Mouse (Mus musculus) layer of hippocampus, postnatal 25 days (tissue): ENCODE measurements around the gene Rbfox3. TPM values are rescaled to one million over a fixed set of nuclear protein-coding genes. Genes with fewer than 3 reads are reported as not detected.
A peak's percentile ranks its signal among the peaks of the same experiment; 100 is the strongest.

Experiments used
- DNase-seq, 2 experiments: peaks; one replicate each; pipeline ENCODE4 v3.0.0; 2022; ENCODE audit warnings: mixed read lengths in 2 of 2, low spot score in 1 of 2; ENCODE audit errors: extremely low spot score in 1 of 2
- total RNA-seq, 2 experiments: library from RNA; stranded (reverse); gene quantifications; 2 replicates each; pipeline ENCODE4 v1.2.3; 2021

The Rbfox3 gene
- total RNA-seq, 2 experiments from 2014 or later, result 266 to 285 TPM

GRCm38 (mm10) chr11:118634647-118635046 is 276.8 kb downstream of the Rbfox3 start:
- DNase-seq, result peak in 1 of 2 experiments; percentile 45

- DNase-seq, result no peak
These were observed 281.7 kb downstream of the Rbfox3 start for GRCm38 (mm10) chr11:118629718-118630117.

DNA sequence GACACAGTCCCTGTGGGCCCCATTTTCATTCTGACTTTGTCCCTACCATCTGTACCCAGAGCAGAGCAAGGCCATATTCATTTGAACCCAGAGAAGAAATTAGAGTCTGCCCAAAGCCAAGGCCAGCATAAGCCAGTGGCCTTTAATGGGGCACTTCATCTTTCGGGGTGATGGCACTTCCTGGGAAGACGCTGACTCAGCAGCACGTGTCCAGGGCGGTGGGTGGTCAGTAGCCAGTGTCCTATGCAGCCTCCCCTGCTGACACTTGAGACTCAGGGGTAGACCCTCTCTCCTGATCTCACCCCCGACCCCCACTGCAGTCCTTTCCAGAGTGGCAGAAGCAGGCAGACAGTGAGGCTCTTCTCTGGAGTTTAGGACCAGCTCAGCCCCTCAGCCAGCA is 283.9 kb downstream of the Rbfox3 start:
- DNase-seq, result no peak

- no peak for DNase-seq
These were observed 290.5 kb downstream of the Rbfox3 start for GRCm38 (mm10) chr11:118620869-118621268.

DNA sequence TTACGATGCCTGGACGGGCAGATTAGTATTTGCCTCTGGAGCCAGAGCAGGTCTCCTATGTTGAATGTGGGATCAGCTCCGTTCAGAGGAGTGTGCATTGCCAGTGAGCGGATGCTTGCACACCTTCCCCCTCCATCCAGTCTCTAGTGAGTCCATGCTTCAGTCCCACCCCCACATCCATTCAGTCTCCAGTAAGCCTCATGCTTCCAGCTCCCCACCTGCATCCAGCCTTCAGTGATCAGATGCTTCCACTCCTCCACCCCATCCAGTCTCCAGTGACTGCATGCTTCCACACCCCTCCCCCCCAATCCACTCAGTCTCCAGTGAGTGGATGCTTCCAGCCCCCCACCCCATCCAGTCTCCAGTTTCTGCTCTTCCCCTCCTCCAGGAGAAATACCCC is 297.3 kb downstream of the Rbfox3 start:
- no peak for DNase-seq

DNA sequence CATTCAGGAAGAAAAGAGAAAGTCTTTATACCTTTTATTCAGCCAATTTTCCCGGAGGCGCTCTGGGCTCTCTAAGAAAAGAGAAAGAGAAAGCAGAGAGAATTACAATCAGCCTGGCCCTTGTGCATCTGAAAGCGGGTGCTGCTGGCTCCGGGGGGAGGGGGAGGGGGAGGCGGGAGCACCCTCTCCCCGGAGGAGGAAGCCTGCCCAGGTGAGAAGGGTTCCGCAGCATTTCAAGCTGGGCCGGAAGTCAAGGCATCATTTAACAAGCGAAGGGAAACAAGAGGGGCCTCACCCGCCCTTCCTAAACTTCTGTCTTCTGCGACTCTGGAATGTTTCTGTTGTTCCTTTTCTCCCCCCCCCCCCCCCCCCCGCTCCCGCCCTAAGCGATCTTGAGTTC is 301.3 kb downstream of the Rbfox3 start:
- no peak for DNase-seq

GRCm38 (mm10) chr11:118609236-118610000 is 302.0 kb downstream of the Rbfox3 start:
- no peak for DNase-seq

DNA sequence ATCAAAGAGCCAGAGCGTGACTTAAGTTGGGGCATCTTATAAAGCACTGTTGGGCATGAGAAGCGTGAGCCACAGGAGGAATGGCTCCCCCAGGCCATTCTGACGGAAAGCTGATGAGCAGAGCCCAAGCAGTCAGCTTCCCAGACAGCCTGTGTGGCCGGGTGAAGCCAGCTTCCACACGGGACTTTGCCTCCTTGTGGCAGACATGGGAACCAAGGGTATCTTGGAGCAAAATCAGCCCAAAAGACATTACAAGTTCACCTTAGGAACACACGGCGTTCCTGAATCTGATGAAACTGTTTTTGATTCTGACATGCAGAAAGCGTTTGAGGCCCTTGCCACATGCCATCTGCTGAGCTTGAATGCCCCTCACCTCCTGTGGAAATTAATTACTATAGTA is 303.5 kb downstream of the Rbfox3 start:
- no peak for DNase-seq

DNA sequence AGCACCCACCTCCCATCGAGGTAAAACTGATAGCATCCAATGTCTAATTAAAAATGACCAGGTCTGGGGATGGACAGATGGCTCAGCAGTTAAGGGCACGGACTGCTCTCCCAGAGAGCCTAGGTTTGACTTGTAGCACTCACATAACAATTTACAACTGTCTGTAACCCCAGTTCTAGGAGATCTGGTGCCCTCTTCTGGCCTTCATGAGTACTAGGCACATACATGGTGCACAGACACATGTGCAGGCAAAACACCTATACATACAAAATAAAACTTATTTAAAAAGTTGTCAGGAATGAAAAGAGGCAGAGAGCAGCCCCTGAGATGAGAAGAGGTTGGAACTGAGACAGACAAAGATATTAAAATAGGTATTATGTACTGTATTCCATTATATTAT is 305.8 kb downstream of the Rbfox3 start:
- no peak for DNase-seq

DNA sequence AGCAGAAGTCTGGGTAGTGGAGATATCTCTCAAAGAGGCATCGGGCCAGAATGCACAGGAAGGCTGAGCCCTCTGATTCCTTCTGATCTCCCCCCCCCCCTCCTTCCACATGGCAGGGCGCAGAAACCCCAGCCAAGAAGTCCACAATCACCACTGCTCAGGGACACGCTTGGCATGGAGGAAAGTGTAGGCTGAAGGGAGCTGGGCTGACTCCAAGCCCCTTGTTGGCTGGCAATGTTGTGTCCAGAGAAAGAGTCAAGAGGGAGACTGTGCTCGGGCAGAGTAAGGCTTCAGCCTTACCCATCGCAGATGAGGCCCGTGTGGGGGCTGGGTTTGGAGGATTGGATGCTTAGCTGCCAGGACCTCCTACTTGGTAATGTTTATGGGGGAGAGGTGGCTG is 307.2 kb downstream of the Rbfox3 start:
- DNase-seq, result no peak

- no peak for DNase-seq
These were observed 308.3 kb downstream of the Rbfox3 start for GRCm38 (mm10) chr11:118603126-118603525.

DNA sequence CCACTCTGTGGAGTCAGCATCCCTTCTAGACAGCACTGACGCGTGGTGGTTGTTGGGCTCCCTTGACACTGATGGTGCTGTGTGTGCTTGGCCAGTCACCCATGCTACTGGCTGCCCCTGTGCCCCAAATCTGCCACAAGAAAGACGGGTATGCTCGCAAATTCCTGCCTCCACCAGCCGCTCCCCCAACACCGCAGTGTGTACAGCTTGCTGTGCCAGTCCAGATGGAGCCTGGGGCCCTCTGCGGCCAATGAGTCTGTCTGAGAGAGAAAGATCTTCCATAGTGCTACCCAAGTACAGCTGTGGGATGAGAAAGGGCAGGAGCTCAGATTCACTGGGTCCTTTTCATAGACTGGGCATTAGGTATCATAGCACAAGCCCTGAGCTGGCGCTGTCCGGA is 309.9 kb downstream of the Rbfox3 start:
- DNase-seq, result no peak

DNA sequence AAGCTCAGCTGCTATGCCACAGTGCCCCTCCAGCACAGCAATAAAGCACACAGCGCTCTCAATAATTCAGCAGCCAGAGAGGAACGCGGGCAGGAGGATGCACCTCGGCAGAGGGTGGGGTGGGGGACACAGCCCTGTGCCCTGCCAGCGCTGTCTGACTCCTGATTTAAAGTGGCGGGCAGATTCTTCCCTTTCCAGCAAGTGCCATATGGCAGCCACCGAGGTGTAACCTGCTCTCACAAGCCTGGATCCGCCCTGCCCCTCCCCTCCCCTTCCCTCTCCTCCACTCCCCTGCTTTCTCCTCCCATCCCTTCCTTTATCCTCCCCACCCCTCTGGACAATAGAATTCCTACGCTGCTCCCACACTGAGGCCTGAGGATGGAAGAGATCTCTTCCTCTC is 311.2 kb downstream of the Rbfox3 start:
- no peak for DNase-seq

DNA sequence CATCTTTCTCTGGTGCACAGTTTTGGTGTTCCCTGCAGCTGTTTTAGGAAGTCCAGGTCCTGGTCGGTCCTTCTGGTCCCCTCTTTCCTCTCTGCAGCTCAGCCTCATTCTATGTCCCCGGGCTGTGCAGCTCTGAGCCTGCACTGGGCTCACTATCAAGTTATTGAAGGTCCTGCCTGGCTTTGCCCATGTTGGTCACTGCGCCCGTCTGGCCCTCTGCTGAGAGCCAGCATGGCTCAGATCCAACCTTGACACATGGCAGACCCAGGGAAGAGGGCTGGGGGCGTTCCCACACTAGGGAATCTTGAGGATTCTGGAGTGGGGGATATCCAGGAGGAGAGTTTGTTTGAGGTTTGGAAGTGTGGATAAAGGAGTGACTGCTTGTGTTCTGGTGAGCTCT is 312.7 kb downstream of the Rbfox3 start:
- DNase-seq, result no peak

DNA sequence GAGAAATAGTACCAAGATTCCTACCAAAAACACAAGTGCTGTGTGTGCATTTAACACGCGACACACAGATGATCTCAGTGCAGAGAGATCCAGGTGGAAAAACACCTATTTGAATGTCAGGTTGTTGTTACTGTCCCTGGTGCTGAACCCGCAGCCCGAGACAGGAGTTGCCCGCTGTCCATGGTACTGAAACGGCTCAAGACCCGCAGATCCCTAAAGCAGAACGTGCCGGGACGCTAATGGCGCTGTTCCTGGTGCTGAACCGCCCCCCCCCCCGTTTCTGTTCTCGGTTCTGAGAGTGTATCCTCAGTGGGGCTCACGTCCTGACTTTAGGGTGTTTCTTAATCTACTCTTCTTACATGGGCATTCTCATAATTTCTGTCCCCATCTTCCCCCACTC is 326.6 kb downstream of the Rbfox3 start:
- DNase-seq, result peak in 1 of 2 experiments; percentile 62

DNA sequence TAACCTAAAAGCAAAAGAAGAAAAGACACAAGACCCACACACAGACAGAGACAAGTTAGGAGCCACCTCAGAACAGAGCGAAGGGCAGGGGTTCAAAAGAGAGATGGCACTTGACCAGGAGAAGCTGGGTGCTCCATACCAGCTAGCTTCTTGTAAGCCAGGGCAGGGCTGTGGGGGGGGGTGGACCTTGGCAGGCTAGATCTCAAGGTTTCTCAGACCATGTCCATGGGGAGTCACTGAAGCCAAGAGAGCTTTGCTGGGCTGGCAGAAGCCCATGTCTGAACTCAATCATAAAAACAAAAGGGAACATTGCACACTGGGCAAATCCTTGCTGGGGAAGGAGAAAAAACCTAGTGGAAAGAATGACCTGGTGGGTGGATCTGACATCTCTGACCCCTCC is 327.4 kb downstream of the Rbfox3 start:
- no peak for DNase-seq

DNA sequence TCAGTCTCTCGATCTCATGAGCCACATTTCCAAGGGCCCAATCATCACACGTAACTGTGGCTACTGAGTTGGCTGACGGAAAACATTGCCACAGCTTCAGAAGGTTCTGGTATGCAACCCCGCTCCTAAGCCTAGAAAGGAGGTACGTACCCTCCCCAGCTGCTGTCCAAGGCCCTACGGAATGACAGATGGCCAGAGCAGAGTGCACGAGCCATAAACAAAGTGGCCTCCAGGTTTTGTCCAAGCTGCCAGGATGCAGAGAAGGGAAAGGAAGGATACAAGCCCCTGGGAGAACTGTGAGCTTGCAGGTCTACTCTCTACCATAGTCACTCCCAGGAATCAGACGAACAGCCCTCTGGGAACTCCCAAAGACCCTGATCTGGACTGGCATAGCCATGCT is 327.8 kb downstream of the Rbfox3 start:
- no peak for DNase-seq

GRCm38 (mm10) chr11:118581019-118581418 is 330.4 kb downstream of the Rbfox3 start:
- no peak for DNase-seq

DNA sequence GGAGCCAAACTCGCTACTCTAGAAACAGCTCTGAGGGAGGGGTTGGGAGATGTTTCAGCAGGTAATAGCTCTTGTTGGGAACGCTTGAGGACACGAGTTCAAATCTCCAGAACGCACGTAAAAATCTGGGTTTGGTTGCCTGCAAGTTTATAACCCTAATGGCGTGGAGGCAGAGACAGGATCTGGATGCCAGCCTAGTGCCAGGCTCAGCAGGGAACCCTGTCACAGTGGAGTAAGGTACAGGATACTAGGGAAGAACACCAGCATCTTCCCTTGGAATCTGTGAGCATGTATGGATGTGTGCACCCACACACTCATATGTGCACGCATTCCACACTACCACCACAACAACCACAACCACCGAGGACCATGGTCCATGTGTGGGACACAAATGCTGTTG is 331.8 kb downstream of the Rbfox3 start:
- no peak for DNase-seq

GRCm38 (mm10) chr11:118577271-118577670 is 334.1 kb downstream of the Rbfox3 start:
- no peak for DNase-seq

- no peak for DNase-seq
These were observed 334.8 kb downstream of the Rbfox3 start for GRCm38 (mm10) chr11:118576611-118577010.

DNA sequence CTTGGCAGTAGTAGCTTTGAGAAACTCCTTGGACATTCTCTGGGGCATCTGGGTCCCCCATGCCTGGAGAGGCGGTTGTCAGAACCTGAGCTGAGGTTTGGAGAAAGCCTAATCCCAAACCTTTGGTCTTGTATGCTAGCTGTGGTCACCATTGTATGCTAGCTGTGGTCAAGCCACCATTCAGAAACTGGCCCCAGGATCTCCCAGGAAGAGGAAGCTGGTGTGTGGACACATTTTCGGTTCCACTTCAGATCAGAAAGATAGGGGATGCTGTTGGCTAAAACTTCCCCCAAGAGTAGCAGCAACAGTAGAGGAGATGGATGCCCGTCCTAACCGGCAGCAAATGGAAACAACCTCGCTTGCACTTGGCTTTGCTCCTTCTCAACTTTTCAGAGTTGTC is 337.0 kb downstream of the Rbfox3 start:
- DNase-seq, result no peak

GRCm38 (mm10) chr11:118573569-118573968 is 337.8 kb downstream of the Rbfox3 start:
- peak; percentile 56 to 84 for DNase-seq
